Mouse (Mus musculus) liver, adult (tissue): ENCODE measurements around the gene a.

Source experiments
- GATA4 ChIP-seq: IDR thresholded peaks from 2 replicates; pipeline ENCODE4 v1.6.1; 2014; ENCODE audit warnings: mild to moderate bottlenecking, low read length; ENCODE audit not compliant: insufficient replicate concordance

a gene

GRCm38 (mm10) chr2:154926843-154927242, 135.6 kb downstream of the a start:
- TF ChIP-seq GATA4, result no peak

DNA sequence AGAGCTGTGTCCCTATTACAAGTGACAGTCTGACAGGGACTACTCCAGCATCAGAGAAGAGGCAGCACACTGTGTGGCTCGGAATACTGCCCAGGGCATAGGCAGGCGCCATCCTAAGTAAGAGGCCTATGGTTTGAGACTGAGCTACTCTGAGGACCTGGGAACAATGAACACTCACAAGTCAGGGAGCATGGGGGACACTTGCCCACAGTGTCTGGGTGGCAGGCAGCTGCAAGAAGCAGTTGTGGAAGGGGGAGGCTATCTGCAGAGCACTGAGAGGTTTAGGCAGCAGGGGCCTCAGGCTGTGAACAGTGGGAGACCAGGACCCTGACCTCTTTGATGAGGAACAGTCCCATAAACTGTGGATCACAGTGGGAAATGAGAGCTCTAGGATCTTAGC, 137.1 kb downstream of the a start:
- TF ChIP-seq GATA4, result no peak

GRCm38 (mm10) chr2:154933884-154934283, 142.7 kb downstream of the a start:
- TF ChIP-seq GATA4, result no peak

- no peak for TF ChIP-seq GATA4
These were observed 144.9 kb downstream of the a start for GRCm38 (mm10) chr2:154936106-154936505.

DNA sequence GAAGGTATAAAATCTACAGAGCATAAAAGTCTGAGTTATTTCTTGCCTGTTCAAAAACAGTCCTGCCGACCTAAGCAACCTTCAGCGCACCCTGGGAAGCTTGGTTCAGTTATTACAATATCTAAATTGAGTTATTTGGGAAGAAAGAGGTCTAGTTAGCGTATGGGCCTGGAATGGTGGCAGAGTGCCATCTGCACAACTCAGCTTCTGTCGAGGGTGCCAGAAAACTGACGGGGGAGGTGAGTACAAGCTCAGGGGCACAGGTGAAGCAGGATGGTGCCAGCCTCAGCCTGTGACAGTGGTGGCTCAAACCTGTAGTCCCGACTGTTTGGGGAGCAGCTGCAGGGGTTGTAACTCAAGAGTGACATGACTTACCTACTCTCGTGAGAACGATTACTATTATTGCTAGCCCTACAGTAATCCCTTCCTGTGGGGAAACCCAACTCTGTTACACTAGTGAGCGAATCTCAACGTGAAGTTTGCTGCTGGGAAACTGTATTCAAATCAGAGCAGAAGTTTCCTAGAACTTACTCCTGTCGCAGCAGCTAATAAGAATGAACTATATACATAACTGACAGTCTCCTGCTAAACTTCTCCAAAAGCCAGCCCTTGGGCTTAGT, 145.4 kb downstream of the a start:
- no peak for TF ChIP-seq GATA4

DNA sequence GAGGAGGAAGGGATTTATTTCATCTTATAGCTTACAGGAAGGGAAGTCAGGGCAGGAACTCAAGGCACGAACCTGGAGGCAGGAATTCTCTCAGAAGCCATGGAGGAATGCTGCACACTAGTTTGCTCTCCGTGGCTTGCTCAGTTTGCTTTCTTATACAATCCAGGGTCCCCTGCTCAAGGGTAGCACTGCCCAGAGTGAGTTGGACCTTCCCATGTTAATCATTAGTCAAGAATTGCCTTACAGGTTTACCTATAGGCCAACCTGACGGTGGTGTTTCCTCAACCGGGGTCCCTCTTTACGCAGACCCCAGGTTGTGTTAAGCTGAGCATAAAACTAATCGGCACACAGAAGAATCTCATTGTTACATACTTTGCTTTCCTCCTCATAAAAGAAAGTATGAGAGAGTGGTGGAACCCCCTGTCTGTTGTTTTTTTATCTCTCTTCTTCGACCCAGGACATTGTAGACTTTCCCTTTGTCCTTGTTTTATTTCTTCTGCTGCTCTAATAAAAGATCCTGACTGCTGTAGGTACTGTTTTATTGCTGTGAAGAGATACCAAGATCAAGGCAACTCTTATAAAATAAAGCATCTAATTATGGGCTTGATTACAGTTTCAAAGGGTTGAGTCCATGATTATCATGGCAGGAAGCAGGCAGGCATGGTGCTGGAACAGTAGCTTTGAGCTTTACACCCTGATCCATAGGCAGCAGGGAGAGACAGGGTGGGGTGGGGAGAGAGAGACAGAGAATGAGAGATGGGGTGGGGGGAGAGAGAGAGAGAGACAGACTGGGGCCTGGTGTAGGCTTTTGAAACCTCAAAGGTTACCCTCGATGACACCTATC, 146.6 kb downstream of the a start:
- TF ChIP-seq GATA4, result no peak

GRCm38 (mm10) chr2:154941952-154942351, 150.8 kb downstream of the a start:
- TF ChIP-seq GATA4, result no peak

DNA sequence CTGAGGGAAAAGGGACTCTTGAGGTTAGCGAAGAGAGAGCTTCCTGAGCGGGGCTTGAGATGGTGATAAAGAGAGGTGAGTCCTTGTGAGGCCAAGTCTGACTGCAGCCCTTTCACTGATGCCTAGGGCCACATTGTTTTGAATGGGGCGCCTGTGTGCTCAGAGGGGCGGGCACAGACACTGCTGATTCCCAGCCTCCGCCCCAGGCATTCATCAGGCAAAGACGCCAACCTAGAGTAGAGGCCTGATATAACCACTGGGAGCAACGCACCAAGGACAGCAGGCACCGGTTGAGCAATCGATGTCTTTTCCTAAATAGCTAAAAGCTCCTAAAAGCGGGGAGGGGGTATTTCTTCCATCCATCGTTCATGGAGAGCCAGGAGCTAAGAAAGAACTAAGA, 151.3 kb downstream of the a start:
- no peak for TF ChIP-seq GATA4

DNA sequence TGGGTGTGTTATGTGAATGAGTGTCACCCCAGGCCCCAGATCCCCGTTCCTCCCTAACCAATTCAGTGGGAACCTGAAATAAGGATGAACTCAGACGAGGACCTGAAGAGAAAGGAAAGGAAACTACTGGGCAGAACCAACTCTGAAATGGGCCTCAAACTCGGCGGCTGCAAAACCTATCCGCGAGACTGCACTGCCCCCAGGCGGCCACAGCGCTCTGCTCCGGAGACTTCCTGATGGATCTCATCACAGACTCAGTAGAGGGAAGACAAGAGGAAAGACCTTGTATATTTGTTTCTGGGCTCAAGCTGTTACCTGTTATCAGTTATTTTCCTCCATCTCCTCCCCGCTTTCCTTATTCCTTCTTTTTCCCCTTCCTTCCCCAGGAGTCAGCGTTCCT, 151.9 kb downstream of the a start:
- no peak for TF ChIP-seq GATA4

GRCm38 (mm10) chr2:154946921-154947320, 155.7 kb downstream of the a start:
- no peak for TF ChIP-seq GATA4

- no peak for TF ChIP-seq GATA4
These were observed 158.2 kb downstream of the a start for GRCm38 (mm10) chr2:154949352-154949751.

DNA sequence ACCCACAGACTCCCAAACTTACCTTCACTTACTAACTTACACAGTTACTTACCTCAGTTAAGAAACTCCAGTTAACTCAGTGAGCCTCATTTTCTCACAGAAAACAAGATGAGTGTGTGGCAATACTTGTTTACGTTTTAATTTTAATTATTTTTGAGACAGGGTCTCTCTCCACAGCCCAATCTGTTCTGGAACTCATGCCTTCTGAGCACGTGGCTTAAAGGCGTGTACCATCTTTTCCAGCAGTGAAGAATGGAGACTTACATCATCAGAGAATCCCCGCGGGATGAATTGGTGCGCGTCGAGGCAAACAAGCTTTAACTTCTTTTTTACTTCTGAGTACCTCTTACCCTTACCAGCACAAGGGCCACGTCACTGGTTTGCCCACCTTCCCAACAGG, 158.7 kb downstream of the a start:
- TF ChIP-seq GATA4, result no peak

DNA sequence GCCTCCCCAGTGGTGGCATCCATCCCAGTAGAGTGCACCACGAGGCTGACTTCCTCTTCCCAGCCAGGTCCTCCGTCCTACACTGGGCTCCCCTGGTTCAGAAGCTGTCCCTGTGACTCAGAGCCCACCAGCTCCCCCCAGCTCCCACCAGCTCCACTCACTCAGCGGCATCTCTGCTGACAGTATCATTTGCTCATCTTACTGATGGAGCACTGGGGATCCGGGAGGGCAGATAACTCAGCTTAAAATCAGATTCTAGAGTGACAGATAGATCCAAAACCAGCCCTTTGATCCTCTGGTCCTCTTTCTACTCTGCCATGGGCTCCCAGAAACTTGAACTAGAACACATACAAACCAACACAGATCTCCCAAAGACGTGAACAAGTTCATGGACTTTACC, 159.4 kb downstream of the a start:
- no peak for TF ChIP-seq GATA4

GRCm38 (mm10) chr2:154959486-154959885, 168.3 kb downstream of the a start:
- TF ChIP-seq GATA4, result no peak

GRCm38 (mm10) chr2:154959909-154960308, 168.7 kb downstream of the a start:
- no peak for TF ChIP-seq GATA4

GRCm38 (mm10) chr2:154963176-154963575, 172.0 kb downstream of the a start:
- TF ChIP-seq GATA4, result no peak
